Mouse (Mus musculus) cerebellum, adult 2 months (tissue): ENCODE measurements around the gene Hoxb8. TPM values are rescaled to one million over a fixed set of nuclear protein-coding genes. Genes with fewer than 3 reads are reported as not detected.

Experiments used
- DNase-seq, 2 experiments: peaks; one replicate each; pipeline ENCODE4 v3.0.0; 2021
- H3K27ac ChIP-seq: fragments of 200-500 bp; 2 replicates; pipeline ENCODE4 v1.5.1; 2012; ENCODE audit warnings: low read length, control low read depth, inconsistent platforms; ENCODE audit not compliant: insufficient read depth
- H3K27me3 ChIP-seq: fragments of 200-500 bp; 2 replicates; pipeline ENCODE4 v1.6.1; 2012; ENCODE audit warnings: inconsistent platforms, mild to moderate bottlenecking, low read length, moderate library complexity; ENCODE audit not compliant: control insufficient read depth, insufficient read depth
- H3K4me1 ChIP-seq: fragments of 200-500 bp; 2 replicates; pipeline ENCODE4 v1.6.1; 2011; ENCODE audit warnings: low read length; ENCODE audit not compliant: control insufficient read depth, insufficient read depth
- H3K4me3 ChIP-seq: fragments of 200-500 bp; replicated peaks from 2 replicates; pipeline ENCODE3; 2011; ENCODE audit warnings: mild to moderate bottlenecking, low read depth, low read length, control low read depth; ENCODE audit not compliant: insufficient read depth
- CTCF ChIP-seq: fragments of 200-500 bp; IDR thresholded peaks from 2 replicates; pipeline ENCODE4 v1.5.1; 2011; ENCODE audit warnings: low read depth, mild to moderate bottlenecking, control low read depth, low read length, moderate library complexity, borderline replicate concordance; ENCODE audit not compliant: insufficient read depth
- POLR2A ChIP-seq: fragments of 200-500 bp; IDR thresholded peaks from 2 replicates; pipeline ENCODE4 v1.6.1; 2011; ENCODE audit warnings: low read length, control low read depth, borderline replicate concordance; ENCODE audit not compliant: insufficient read depth
- WGBS: fragments of 180-500 bp; shearing (Covaris S2); methylation state at CpG from one replicate; pipeline ENCODE4 v1.1.7; 2018; 5-methylcytosine and 5-hydroxymethylcytosine counted together
- polyA plus RNA-seq: library from polyadenylated mRNA; depleted of rRNA; stranded (reverse); fragments of >200 nt; gene quantifications from 2 replicates; pipeline ENCODE4 v1.2.3, GENCODE M21; 2012

Gene Hoxb8
- polyA plus RNA-seq, 1 experiment: 0.11 TPM

GRCm38 (mm10) chr11:96255111-96255995 is 26.4 kb upstream of the Hoxb8 start:
- H3K4me3 ChIP-seq: no peak overlapping the region
- no peak for DNase-seq
- no peak for TF ChIP-seq CTCF
- no peak for TF ChIP-seq POLR2A
- 3% methylated on average over 39 of the region's 39 CpGs for WGBS
- no peak overlapping the region for H3K27ac ChIP-seq
- no peaks in the 10 kb centered on the region for H3K4me1 ChIP-seq
- peaks cover 4% of the 10 kb centered on the region; the same call in 1 of the 2 replicates for H3K27me3 ChIP-seq

- no peak for DNase-seq
- Histone ChIP-seq H3K27ac (no peak overlapping the region), H3K4me1 (no peaks in the 10 kb centered on the region), H3K4me3 (no peak overlapping the region), H3K27me3 (peaks cover 4% of the 10 kb centered on the region; the same call in 1 of the 2 replicates)
- WGBS: 2% methylated on average over 14 of the region's 14 CpGs
- TF ChIP-seq POLR2A (no peak), CTCF (no peak)
Observed at GRCm38 (mm10) chr11:96255996-96256445, 25.7 kb upstream of the Hoxb8 start.

GRCm38 (mm10) chr11:96257141-96257540 is 24.6 kb upstream of the Hoxb8 start:
- no peak overlapping the region for H3K27ac ChIP-seq
- no peaks in the 10 kb centered on the region for H3K4me1 ChIP-seq
- DNase-seq: no peak
- H3K27me3 ChIP-seq: no peaks in the 10 kb centered on the region; the same call in 1 of the 2 replicates
- no peak overlapping the region for H3K4me3 ChIP-seq
- TF ChIP-seq CTCF (no peak), POLR2A (no peak)
- WGBS: 11% methylated on average over 2 of the region's 2 CpGs

- no peaks in the 10 kb centered on the region for H3K4me1 ChIP-seq
- WGBS: 0% methylated on average over 2 of the region's 2 CpGs
- DNase-seq: no peak
- peaks cover 4% of the 10 kb centered on the region; the same call in 1 of the 2 replicates for H3K27me3 ChIP-seq
- TF ChIP-seq POLR2A: no peak
- TF ChIP-seq CTCF: no peak
- no peak overlapping the region for H3K27ac ChIP-seq
- no peak overlapping the region for H3K4me3 ChIP-seq
Observed at GRCm38 (mm10) chr11:96259038-96259437, 22.7 kb upstream of the Hoxb8 start.

GRCm38 (mm10) chr11:96259511-96259910 is 22.2 kb upstream of the Hoxb8 start:
- H3K4me3 ChIP-seq: no peak overlapping the region
- TF ChIP-seq CTCF (no peak), POLR2A (no peak)
- WGBS: 4% methylated on average over 1 of the region's 1 CpGs
- H3K4me1 ChIP-seq: no peaks in the 10 kb centered on the region
- H3K27ac ChIP-seq: no peak overlapping the region
- DNase-seq: no peak
- H3K27me3 ChIP-seq: peaks cover 4% of the 10 kb centered on the region; the same call in 1 of the 2 replicates

DNA sequence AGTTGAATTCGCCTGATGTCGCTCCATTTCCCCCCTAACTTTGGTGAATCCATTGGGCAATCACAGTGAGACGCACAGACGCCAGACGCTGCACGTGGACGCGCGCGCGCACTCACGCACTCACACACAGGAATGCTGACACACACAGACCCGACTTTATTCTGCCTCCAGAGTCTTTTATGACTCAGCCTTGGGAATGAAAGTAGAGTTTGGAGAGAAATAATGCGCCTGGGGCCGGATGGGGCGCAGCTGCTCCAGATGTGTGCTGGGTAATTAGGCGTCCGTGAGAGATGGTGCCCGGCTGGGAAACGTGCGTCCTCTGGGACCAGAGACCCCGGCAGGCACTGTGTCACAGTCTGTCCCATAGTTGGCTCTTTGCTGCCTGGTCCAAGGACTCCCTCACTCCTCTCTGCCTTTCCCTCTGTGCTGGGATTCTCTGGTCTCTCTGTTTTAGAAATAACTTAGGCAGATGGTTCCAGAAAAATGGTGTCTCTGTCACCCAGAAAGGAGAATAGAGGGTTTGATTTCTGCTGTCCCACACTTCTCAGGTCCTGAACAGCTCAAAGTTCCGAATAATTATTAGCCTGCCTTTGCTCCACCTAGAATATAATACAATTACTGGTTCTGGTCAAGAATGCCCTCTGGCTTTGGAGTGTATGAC is 21.3 kb upstream of the Hoxb8 start:
- Histone ChIP-seq H3K4me3 (no peak overlapping the region), H3K27me3 (peaks cover 5% of the 10 kb centered on the region; the same call in 1 of the 2 replicates), H3K4me1 (no peaks in the 10 kb centered on the region), H3K27ac (no peak overlapping the region)
- TF ChIP-seq CTCF: no peak
- TF ChIP-seq POLR2A: no peak
- whole genome bisulfite sequencing: 2% methylated on average over 23 of the region's 23 CpGs
- no peak for DNase-seq

DNA sequence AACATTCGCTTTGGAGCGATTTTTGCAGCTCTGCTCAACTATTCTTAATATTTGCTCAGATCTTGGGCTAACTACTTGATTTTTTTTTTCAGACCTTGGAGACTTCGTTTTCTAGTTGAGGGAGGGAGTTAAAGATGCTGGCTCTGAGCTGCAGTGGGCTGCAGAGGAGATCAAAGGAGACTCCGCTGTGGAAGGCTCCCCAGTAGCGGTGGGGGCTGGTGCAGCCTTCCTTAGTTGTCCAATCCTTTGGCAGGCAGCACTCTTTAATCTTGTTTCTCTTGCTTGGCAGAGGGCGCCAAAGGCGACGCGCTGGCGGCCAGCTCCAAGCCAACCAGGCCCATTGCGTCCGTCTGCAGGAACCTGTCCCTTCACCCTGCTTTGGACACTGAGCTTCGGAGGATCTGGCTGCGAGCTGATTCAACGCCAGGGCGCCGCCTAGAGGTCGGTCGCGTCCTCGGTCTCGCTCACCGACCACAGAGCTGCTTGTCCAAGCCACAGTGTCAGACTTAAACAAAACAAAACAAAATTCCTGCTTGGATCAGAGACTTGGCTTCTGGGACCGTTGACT is 20.3 kb upstream of the Hoxb8 start:
- DNase-seq: no peak
- Histone ChIP-seq H3K4me1 (no peaks in the 10 kb centered on the region), H3K27ac (no peak overlapping the region), H3K4me3 (no peak overlapping the region), H3K27me3 (peaks cover 5% of the 10 kb centered on the region; the same call in 1 of the 2 replicates)
- 2% methylated on average over 24 of the region's 24 CpGs for WGBS
- TF ChIP-seq POLR2A (no peak), CTCF (peak; percentile 24; the same call in 1 of the 2 replicates)
